Mouse (Mus musculus) frontal cortex, postnatal 10 days (tissue): ENCODE measurements around the gene Lrsam1.
A peak's percentile ranks its signal among the peaks of the same experiment; 100 is the strongest.
"Not testable (repeated sequence)": the region's sequence is repeated elsewhere in the genome, so short reads cannot be mapped to it uniquely, and the experiment has no call there.

ENCODE experiments used
- DNase-seq, 2 experiments: peaks; one replicate each; pipeline ENCODE4 v3.0.0; 2022; ENCODE audit warnings: low spot score in 2 of 2, mixed read lengths in 1 of 2

Gene Lrsam1

GRCm38 (mm10) chr2:32961192-32961995 lies at the start of gene Lrsam1, which contains the start of gene Rpl12:
Gene Lrsam1, minus strand, starts transcription at chr2:32961614.
Gene Rpl12, plus strand, starts transcription at chr2:32961559.
- peak; percentile 90 to 92 for DNase-seq

GRCm38 (mm10) chr2:33009055-33009454 lies 47.6 kb upstream of the Lrsam1 start:
- DNase-seq: not testable (repeated sequence)

GRCm38 (mm10) chr2:33005041-33005440 lies 43.6 kb upstream of the Lrsam1 start:
- no peak for DNase-seq

DNA sequence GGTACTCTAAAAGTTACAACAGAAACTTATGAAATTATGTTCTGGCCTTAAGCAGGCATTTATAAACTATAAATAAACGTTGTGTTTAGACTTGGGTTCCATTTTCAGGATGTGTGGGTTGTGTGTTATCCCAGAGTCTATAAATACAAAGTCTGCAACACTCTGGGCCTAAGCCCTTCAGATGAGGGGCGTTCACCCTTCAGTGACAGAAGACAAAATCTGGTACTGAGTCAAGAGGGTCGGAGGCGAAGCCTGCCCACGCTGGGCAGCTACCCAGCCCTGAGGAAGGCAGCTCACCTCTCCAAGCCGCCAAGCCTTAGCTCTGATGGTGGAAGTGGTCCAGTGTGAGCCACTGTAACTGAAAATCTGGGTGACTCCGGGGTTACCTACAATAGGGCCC lies 40.7 kb upstream of the Lrsam1 start:
- DNase-seq: no peak

- no peak for DNase-seq
Measured at GRCm38 (mm10) chr2:32999752-33000151, 38.3 kb upstream of the Lrsam1 start.

DNA sequence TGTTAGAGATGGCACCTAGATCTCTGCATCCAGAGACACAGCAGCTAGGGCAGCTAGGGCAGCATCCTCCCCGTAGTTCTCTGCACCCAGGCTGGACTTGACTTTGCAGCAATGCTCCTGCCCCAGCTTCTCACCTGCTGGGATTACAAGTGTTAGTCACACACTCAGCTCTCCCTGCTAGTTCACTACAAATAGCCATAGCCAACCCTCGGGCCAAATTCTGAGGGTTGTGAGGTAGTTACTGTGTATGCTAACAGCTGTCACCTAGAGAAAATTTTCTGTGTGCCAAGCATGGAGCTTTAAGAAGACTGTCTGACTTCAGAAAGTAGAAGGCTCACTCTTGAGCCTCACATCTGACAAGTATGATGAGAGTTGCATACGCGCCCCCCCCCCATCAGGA lies 36.4 kb upstream of the Lrsam1 start:
- no peak for DNase-seq

- no peak for DNase-seq
Measured at GRCm38 (mm10) chr2:32997081-32997480, 35.7 kb upstream of the Lrsam1 start.

GRCm38 (mm10) chr2:32992130-32992529 lies 30.7 kb upstream of the Lrsam1 start:
- DNase-seq: no peak

DNA sequence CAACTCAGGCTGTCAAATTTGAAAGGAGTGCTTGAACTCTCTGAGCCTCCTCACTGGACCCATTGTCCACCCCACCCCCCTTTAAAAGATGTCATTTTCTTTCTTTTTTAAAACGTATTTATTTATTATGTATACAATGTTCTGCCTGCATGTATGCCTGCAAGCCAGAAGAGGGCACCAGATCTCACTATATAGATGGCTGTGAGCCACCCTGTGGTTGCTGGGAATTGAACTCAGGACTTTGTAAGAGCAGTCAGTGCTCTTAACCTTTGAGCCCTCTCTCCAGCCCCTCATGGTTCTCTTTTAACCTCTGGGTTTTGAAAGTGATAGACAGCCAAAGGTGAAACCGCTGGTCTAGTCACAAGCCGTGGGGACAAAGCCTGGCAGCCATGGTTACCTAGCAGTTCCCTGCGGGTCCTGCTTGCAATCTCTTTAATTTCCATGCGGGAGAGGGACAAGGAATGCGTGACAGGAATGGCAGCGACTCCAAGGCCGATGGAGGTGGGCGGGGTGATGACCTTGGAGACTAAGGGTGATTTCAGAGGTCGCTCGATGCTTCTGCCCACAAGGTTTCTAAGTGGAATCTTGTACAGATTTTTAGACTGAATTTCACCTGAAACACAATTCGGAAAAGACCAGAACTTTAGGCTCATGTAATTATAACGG lies 28.9 kb upstream of the Lrsam1 start:
- no peak for DNase-seq

DNA sequence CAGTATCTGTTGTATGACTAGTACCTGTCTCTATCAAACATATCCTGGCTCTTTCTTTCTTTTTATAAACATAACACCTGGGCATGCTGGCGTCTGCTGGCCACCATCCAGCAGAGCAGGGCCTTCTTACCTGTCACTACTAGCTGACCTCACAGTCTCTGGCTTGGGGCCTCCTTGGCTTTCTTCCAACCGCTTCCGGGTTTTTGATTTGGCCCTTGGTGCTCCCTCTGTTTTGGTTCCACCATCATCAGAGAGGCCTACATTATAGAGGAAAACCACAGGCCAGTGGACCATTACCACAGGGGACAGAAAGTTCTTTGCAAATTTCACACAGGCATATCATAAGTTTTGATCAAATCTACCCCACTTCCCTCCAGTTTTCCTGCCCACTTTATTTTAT lies 28.0 kb upstream of the Lrsam1 start:
- DNase-seq: no peak

- DNase-seq: no peak
Measured at GRCm38 (mm10) chr2:32985844-32986243, 24.4 kb upstream of the Lrsam1 start.

- no peak for DNase-seq
Measured at GRCm38 (mm10) chr2:32983617-32984016, 22.2 kb upstream of the Lrsam1 start.

DNA sequence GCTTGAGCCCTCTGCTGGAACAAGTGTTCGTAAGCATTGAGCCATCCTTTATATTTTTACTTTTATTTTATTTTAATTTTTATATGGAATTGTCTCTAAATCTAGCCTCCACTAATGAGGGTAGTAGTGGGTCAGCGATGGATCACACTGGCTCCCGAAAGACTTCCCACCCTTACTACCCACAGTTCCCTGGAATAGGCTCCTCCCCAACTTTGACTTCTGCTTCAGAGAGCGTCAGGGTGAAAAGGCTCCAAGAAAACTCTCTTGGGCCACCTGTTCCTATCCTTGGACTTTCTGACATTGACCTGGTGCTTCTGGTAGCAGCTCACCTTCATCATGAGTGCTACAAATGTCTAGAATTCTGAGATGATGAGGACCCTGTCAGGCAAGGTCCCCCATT lies 21.3 kb upstream of the Lrsam1 start:
- no peak for DNase-seq

DNA sequence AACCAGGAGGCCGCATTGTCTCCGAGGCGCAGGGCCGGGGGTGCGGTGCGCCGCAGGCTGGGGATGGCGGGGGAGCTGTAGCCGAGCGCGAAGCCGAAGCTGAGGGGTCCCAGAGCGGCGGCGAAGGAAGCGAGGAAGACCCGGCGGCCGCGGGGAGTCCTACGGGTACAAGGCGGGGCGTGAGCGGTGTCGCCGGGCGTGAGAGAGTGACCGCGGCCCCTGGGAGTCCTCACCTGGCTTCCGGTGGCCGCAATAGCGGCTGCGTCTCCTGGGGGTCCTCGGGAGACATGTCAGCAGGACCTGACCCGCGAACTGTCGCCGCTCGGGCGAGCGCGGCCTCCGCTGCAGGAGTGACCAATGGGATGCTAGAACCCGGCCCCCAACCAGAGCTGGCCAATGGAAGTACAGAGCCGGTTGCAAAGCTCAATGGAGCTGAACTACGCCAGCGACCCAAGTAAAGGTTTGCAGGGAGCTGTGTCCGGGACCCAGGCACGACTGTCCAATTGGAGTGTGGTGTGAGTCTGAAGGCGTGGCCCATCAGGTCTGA lies 20.4 kb upstream of the Lrsam1 start, which contains the start of gene Slc2a8:
Gene Slc2a8, minus strand, starts transcription at position 359 of the 547 bp plus-strand sequence.
- DNase-seq: peak; percentile 88 to 91

- DNase-seq: no peak
Measured at GRCm38 (mm10) chr2:32981281-32981680, 19.9 kb upstream of the Lrsam1 start.

GRCm38 (mm10) chr2:32979675-32980074 lies 18.3 kb upstream of the Lrsam1 start:
- no peak for DNase-seq

DNA sequence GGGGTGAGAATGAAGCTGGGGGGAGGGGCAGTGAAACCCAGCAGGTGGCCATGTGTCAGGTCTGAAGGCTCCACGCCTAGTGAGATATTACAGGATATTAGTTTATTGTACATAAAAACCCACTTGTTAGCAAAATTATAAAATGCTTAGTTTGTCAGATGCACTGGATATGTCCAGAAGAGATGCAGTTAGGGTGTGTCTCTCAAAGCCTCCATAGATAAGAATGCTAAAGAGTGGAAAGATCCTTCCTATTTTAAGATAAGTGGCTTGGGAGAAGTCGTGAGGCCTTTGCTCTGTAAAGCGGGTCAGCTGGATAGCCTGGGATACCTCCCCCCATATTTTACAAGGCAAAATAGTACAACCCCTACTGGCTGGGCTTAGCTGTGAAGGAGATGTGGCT lies 17.3 kb upstream of the Lrsam1 start:
- no peak for DNase-seq

DNA sequence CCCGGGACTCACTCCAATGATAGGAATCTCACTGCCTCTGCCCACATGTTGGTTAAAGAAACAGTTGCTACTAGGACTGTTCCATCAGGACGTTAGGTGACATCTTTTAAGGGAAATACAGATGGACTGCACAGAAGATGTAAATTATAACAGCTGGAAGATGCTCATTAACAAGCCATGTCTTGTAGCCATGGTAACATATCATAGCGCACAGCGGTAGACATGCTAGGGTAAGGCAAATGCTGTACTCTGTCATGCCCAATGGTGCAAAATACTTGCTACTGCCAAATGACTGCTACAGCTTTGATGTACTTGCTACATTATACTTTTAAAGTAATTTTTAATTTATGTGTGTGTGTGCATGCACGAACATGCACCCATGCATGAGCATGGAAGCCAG lies 15.7 kb upstream of the Lrsam1 start:
- no peak for DNase-seq

GRCm38 (mm10) chr2:32974216-32974615 lies 12.8 kb upstream of the Lrsam1 start:
- no peak for DNase-seq

DNA sequence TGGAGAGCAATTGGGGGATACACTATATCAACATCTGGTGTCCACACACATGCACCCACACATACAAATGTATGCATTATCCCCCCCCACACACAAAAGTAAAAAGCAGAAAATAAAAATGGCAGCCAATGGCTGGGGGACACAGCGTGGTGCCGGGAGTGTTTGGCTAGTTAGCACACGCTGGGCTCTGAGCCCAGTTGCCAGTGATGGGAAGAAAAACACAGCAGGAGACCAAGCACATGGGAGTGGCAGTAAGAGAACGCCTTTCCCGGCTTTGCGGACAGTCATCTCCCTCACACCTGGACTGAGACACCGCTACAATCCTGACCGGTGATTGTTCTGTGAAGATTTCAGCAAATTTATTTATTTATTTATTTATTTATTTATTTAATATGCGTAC lies 9.8 kb upstream of the Lrsam1 start:
- DNase-seq: no peak

- no peak for DNase-seq
Measured at GRCm38 (mm10) chr2:32969326-32969725, 7.9 kb upstream of the Lrsam1 start.

DNA sequence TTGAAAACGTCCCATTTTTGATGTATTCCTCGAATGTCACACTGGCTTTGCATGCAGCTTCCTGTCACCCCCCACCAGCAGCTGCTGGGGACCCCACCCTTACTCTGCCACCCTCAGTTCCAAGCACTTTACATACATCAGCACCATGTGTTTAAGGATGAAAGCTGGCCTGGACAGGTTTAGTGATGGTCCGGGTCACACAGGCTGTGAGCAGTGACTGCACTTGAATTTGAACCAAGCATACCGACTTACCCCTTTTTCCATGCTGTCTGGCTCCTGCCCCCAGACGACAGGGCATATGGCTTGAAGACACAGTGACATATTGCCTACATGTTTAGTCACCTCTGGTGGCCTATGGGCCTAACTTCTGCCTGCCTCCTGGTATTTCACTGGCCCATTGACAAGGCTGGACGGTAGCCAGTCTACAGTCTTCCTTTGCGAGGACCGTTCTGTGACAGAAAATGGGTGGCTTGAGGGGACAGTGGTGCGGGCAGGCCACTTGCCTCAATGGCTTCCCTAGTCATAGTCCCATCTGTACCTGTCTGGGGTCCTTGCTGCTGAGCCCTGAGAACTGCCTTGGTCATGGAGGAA lies 6.7 kb upstream of the Lrsam1 start:
- no peak for DNase-seq
